Comparison of ENCODE assay signal across 8 mouse cellular contexts in the genomic region with DNA sequence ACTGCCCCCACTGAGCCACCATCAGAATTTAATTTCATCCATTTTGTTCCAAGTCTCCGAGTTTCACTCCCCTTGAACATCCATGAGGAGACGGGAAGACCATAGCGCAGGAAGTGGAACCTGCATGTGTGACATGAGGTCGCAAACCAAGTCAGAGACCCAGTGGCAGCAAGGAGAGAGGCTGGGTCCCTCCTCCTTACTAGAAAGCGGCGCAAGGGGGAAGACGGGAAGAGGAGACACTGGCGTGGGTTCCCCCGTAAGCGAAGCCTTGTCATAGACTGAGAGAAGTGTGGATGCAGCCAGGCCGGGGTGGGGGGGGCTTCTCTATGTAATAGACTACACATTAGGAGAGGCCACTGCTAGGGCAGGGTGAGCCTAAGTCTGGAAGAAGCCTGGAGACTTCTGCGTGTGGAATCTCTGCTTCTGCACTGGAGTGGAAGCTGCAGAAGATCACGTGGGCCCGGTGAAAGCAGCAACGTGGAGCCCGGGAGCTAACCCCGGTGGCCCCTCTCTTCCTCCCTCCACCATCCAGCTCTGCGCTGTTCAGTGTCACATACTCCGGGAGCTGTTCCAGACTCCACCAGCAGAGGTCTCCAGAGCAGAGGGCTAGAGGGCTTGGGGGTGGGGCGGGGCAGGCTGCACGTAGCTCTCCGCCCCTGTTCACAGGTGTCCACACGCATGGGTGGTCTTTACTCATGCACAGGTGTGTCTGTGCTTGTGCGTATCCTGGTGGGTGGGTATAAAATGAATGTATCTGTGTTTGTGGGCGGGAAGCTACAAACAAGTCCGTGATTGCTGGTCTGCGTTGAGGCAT.
DNase-seq lines count a peak whose midpoint lies in the region; ATAC-seq lines count a peak whose summit lies in the region.

No protein-coding gene starts in this region.

- peak; percentile 88 for ATAC-seq in hindbrain, embryonic 14.5 days (ENCODE audit: low FRiP score)

- no peaks in the 10 kb centered on the region; the same call in 1 of the 2 replicates for H3K4me1 ChIP-seq in hindbrain, embryonic 14.5 days (replicated peaks; ENCODE audit: control insufficient read depth, insufficient read depth, low read length)

- H3K9me3 ChIP-seq in hindbrain, embryonic 14.5 days (ENCODE audit: control insufficient read depth, low read length) = 0 out of 2 replicates have a peak, but pooled peaks cover 4% of the 10 kb centered on the region

- no peak overlapping the region for H3K27ac ChIP-seq in hindbrain, embryonic 14.5 days

- no peaks in the 10 kb centered on the region for H3K36me3 ChIP-seq in hindbrain, embryonic 14.5 days (replicated peaks; ENCODE audit: control insufficient read depth, insufficient read depth)

- peak; percentile 88 for DNase-seq in R1 (ENCODE audit: low read depth, low spot score)
- peak; percentile 83 to 93 for DNase-seq in cerebellum, postnatal 25 days
- peak; percentile 80 to 82 for DNase-seq in frontal cortex, postnatal 36 days (ENCODE audit: low spot score in 2 of 2)
- DNase-seq in hindbrain, embryonic 14.5 days (ENCODE audit: low spot score) = peak; percentile 84
- peak; percentile 82 to 98 for DNase-seq in layer of hippocampus, postnatal 25 days (ENCODE audit: extremely low spot score in 1 of 2, low spot score in 1 of 2)
- DNase-seq in lung, postnatal 14 days = peak; percentile 96
- DNase-seq in retina, adult 2 months (ENCODE audit: low read depth, low spot score) = peak; percentile 75
- DNase-seq in thymus, postnatal 25 days = peak; percentile 95

- 21% methylated on average over 27 of the region's 27 CpGs for WGBS in hindbrain, embryonic 14.5 days

- no peak overlapping the region for H3K4me3 ChIP-seq in hindbrain, embryonic 14.5 days (replicated peaks; ENCODE audit: low read length)

- peak overlapping the region; percentile 41 for H3K4me2 ChIP-seq in hindbrain, embryonic 14.5 days (replicated peaks)

- no peaks in the 10 kb centered on the region for H3K27me3 ChIP-seq in hindbrain, embryonic 14.5 days (ENCODE audit: control insufficient read depth, insufficient read depth, low read length)

- peak overlapping the region; percentile 12; the same call in 1 of the 2 replicates for H3K9ac ChIP-seq in hindbrain, embryonic 14.5 days
